Mouse (Mus musculus) forebrain, embryonic 16.5 days (tissue): Measurements from ENCODE around the gene Slc47a2. TPM values are rescaled to one million over a fixed set of nuclear protein-coding genes. Genes with fewer than 3 reads are reported as not detected.

ENCODE experiments used
- ATAC-seq: fragments of 200-750 bp; cut with Nextera tagmentation; 2 replicates; pipeline ENCODE4 v1.8.0; 2017; ENCODE audit warnings: mild to moderate bottlenecking, moderate library complexity
- H3K27ac ChIP-seq: fragments of 300-500 bp; sonication (generic); 2 replicates; pipeline ENCODE4 v1.5.1; 2014; ENCODE audit warnings: low read length, control low read depth
- H3K27me3 ChIP-seq: fragments of 300-500 bp; sonication (generic); replicated peaks from 2 replicates; pipeline ENCODE4 v1.6.1; 2014; ENCODE audit warnings: low read length; ENCODE audit not compliant: control insufficient read depth, insufficient read depth
- H3K36me3 ChIP-seq: fragments of 300-500 bp; sonication (generic); 2 replicates; pipeline ENCODE4 v1.6.1; 2014; ENCODE audit not compliant: control insufficient read depth, insufficient read depth
- H3K4me1 ChIP-seq: fragments of 300-500 bp; sonication (generic); replicated peaks from 2 replicates; pipeline ENCODE4 v1.6.1; 2014; ENCODE audit warnings: low read length; ENCODE audit not compliant: control insufficient read depth, insufficient read depth
- H3K4me2 ChIP-seq: fragments of 300-500 bp; sonication (generic); 2 replicates; pipeline ENCODE4 v1.6.1; 2014; ENCODE audit warnings: mild to moderate bottlenecking, low read length, control low read depth
- H3K4me3 ChIP-seq: fragments of 300-500 bp; sonication (generic); replicated peaks from 2 replicates; pipeline ENCODE4 v1.5.1; 2014; ENCODE audit warnings: mild to moderate bottlenecking, low read length, control low read depth
- H3K9ac ChIP-seq: fragments of 300-500 bp; sonication (generic); replicated peaks from 2 replicates; pipeline ENCODE4 v1.6.1; 2014; ENCODE audit warnings: low read depth, low read length, control low read depth
- H3K9me3 ChIP-seq: fragments of 300-500 bp; sonication (generic); 2 replicates; pipeline ENCODE4 v1.6.1; 2016; ENCODE audit warnings: low read length; ENCODE audit not compliant: control insufficient read depth
- WGBS: fragments of 180-500 bp; shearing (Covaris S2); extraction: QIAGEN DNeasy Blood & Tissue Kit; methylation state at CpG from one replicate; pipeline ENCODE4 v1.1.7; 2014; 5-methylcytosine and 5-hydroxymethylcytosine counted together
- polyA plus RNA-seq: library from polyadenylated mRNA; unstranded; fragments of >200 nt; fragmentation: Nextera tagmentation; extraction: Ambion mirVana; gene quantifications from 2 replicates; pipeline ENCODE4 v1.2.1, GENCODE M21; 2015

The Slc47a2 gene
- polyA plus RNA-seq = not detected in 2 replicates

DNA sequence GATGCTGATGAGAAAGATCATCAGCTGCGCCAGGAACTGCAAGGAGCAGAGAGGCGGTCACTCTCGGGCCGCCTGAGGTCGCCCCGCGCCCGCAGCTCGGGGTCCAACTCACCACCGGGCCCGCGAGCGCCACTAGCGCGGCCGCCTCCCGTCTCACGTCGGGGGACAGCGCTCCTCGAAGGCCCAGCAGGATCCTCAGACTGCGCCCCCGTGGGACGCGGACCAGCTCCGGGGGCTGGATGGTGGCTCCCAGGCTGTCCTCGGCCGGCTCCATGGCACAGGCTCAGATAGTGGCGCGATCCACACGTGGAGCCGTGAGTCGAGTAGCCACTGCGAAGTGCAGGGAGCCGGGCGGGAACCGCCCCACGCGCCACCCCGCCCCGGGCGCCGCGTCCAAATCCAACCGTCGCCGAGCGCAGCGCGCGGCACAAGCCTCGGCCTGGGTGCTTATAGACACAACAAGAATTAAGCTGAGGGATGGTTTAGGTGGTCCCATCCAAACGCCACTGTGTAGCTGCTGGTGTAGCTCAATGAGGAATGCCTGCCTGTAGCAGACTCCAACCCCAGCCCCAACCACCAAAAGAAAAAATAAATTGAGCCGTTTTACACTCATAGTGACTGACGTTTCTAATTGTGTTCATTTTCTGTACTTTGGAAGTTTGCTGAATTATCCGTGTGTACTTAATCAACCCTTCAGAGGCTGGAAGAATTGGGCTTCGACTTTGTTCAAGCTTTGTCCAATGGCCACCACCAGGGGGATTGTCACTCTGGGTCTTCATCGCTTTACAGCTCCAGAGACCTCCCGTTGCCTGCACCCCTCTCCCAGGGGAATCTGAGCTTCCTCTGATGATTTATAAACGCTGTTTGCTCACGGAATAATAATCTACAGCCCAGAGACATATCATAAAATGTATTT lies at the start of gene Slc47a2:
Gene Slc47a2 (minus strand): TSS at position 356 of the 916 bp plus-strand sequence.
- H3K4me3 ChIP-seq = peak within 1 kb of the TSS; percentile 39
- H3K4me2 ChIP-seq = peak within 1 kb of the TSS; percentile 60
- peaks cover 8% of the 10 kb centered on the region for H3K4me1 ChIP-seq
- peak within 1 kb of the TSS; percentile 30; the same call in 1 of the 2 replicates for H3K9ac ChIP-seq
- no peaks in the 10 kb centered on the region for H3K36me3 ChIP-seq
- 3% methylated on average over 60 of the region's 61 CpGs for WGBS
- H3K27me3 ChIP-seq = peaks cover 25% of the 10 kb centered on the region
- no peaks in the 10 kb centered on the region for H3K9me3 ChIP-seq
- 0 out of 2 replicates have a peak, but pooled peaks have one; percentile 15 for ATAC-seq
- H3K27ac ChIP-seq = no peak within 1 kb of the TSS

DNA sequence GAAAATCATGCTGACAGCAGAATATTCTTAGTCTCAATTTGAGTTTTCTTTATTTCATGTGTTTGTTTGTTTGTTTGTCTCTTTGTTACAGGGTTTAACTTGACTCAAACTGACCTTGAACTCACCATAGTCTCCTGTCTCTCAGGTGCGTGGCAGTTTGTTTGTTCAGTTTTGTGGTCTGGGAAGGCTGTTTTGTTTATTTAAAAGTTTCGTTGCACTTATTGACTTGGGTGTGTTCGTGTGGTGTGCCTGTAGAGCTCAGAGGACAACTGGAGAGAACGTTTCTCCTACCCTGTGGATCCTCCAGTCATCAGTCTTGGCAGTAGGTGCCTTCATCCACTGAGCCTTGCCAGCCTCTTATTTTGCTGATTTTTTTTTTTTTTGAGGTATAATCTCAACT lies 46.3 kb upstream of the Slc47a2 start:
- Histone ChIP-seq H3K4me2 (no peak overlapping the region), H3K36me3 (no peaks in the 10 kb centered on the region), H3K9ac (no peak overlapping the region), H3K9me3 (peaks cover 3% of the 10 kb centered on the region; the same call in 1 of the 2 replicates), H3K4me3 (no peak overlapping the region), H3K4me1 (no peaks in the 10 kb centered on the region), H3K27ac (no peak overlapping the region), H3K27me3 (no peaks in the 10 kb centered on the region)
- WGBS = 86% methylated on average over 4 of the region's 4 CpGs
- no peak for ATAC-seq

DNA sequence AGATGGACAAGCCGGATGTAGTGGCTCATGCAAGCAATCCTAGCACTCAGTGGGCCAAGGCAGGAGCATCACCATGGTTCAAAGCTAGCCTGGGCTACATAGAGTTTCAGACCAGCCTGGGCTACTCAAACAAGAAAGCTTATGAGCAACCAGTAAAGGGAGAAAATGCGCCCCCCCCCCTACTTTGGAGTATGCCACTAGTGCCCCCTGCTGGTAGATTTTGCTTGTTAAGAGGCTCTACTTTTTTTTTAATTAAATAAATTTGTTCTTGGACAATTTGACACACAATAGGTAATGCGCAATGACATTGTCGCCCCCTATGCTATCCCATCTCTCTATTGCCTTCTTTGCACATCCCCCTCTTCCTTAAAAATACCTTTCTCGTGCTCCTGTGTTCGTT lies 45.4 kb upstream of the Slc47a2 start:
- Histone ChIP-seq H3K9me3 (peaks cover 3% of the 10 kb centered on the region; the same call in 1 of the 2 replicates), H3K36me3 (no peaks in the 10 kb centered on the region), H3K27me3 (no peaks in the 10 kb centered on the region), H3K27ac (no peak overlapping the region), H3K4me3 (no peak overlapping the region), H3K9ac (no peak overlapping the region), H3K4me1 (no peaks in the 10 kb centered on the region), H3K4me2 (no peak overlapping the region)
- no peak for ATAC-seq
- 61% methylated on average over 6 of the region's 6 CpGs for WGBS

DNA sequence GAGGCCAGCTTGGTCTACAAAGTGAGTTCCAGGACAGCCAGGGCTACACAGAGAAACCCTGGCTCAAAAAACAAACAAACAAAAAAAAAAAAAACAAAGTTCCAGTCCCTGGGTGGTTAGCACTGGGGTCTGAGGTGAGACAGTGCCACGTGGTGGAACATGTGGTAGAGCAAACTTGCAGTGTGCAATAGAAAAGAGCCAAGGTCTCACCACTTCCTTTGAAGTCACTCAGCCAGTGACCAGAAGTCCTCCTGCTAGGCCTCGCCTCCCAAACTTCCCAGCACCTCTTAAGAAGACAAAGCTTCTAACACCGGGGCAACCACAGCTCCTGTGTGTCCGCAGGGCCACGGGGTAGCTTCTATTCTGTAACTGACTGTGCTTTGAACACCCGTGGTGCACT lies 44.6 kb upstream of the Slc47a2 start:
- Histone ChIP-seq H3K9me3 (peaks cover 3% of the 10 kb centered on the region; the same call in 1 of the 2 replicates), H3K4me1 (no peaks in the 10 kb centered on the region), H3K36me3 (no peaks in the 10 kb centered on the region), H3K4me3 (no peak overlapping the region), H3K4me2 (no peak overlapping the region), H3K27me3 (no peaks in the 10 kb centered on the region), H3K27ac (no peak overlapping the region), H3K9ac (no peak overlapping the region)
- WGBS = 75% methylated on average over 6 of the region's 6 CpGs
- no peak for ATAC-seq

DNA sequence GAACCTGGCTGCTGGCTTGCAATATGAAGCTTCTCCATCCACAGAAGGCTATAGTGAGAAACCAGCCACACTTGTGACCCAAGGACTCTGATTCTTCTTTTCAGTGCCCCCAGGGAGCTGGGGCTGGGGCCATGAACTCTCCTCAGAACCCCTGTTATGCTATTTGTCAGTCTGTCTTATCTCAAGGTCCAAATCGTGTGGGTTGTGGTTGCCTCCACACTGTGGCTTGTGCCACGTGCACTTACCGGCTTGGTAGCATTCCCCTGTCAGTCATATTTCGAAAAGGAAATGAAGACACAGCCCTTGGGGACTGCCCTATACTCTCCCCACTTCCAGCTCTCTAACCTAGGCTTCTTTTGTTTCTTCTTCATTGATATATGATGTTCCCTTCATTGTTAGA lies 43.1 kb upstream of the Slc47a2 start:
- Histone ChIP-seq H3K9me3 (no peaks in the 10 kb centered on the region), H3K36me3 (no peaks in the 10 kb centered on the region), H3K27me3 (0 out of 2 replicates have a peak, but pooled peaks cover under 1% of the 10 kb centered on the region), H3K9ac (no peak overlapping the region), H3K4me3 (no peak overlapping the region), H3K4me1 (no peaks in the 10 kb centered on the region), H3K27ac (no peak overlapping the region), H3K4me2 (no peak overlapping the region)
- 80% methylated on average over 4 of the region's 4 CpGs for WGBS
- no peak for ATAC-seq

DNA sequence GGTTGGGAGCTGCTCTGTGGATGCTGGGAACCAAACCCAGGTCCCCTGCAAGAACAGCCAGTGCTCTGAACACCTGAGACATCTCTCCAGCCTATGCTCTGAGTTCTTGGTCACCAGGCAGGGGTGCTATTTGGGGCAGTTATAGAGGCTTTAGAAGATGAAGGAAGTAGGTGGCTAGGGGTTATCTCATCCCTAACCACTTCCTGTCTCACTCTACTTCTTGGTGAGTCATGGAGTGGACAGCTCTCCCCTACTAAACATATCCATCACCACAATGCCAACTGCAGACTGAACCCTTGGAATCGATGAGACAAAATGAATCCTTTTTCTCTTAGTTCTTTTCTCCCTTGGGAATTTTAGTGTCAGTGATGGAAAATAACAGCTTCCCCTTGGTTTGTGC lies 38.6 kb upstream of the Slc47a2 start:
- WGBS = 96% methylated on average over 1 of the region's 1 CpGs
- no peak for ATAC-seq
- no peaks in the 10 kb centered on the region for H3K36me3 ChIP-seq
- H3K4me1 ChIP-seq = peaks cover 4% of the 10 kb centered on the region
- peaks cover 23% of the 10 kb centered on the region for H3K27me3 ChIP-seq
- no peaks in the 10 kb centered on the region for H3K9me3 ChIP-seq
- H3K9ac ChIP-seq = no peak overlapping the region
- no peak overlapping the region for H3K4me3 ChIP-seq
- H3K27ac ChIP-seq = no peak overlapping the region
- H3K4me2 ChIP-seq = no peak overlapping the region

DNA sequence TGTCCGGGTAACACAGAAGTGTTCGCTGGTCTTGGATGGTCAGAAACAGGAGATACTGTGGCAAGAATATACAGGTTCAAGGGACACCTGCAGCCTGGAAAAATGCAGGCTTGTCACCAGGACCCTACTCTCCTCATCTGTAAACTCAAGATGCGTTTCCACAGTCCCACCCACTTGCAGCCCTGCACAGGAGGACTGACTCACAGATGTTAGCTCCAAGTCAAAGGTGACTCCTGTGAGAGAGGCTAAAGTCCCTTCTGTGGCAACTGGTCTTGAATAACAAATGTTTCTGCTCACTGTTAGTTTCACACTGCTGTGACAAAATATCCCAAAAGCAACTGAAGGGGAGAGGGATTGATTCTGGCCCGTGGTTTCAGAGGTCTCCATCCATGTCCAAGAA lies 36.0 kb upstream of the Slc47a2 start:
- H3K9ac ChIP-seq = no peak overlapping the region
- no peaks in the 10 kb centered on the region for H3K36me3 ChIP-seq
- no peak overlapping the region for H3K4me2 ChIP-seq
- H3K4me1 ChIP-seq = peaks cover 4% of the 10 kb centered on the region
- no peak for ATAC-seq
- H3K9me3 ChIP-seq = no peaks in the 10 kb centered on the region
- WGBS = 76% methylated on average over 4 of the region's 4 CpGs
- H3K27ac ChIP-seq = no peak overlapping the region
- no peak overlapping the region for H3K4me3 ChIP-seq
- H3K27me3 ChIP-seq = peaks cover 26% of the 10 kb centered on the region

DNA sequence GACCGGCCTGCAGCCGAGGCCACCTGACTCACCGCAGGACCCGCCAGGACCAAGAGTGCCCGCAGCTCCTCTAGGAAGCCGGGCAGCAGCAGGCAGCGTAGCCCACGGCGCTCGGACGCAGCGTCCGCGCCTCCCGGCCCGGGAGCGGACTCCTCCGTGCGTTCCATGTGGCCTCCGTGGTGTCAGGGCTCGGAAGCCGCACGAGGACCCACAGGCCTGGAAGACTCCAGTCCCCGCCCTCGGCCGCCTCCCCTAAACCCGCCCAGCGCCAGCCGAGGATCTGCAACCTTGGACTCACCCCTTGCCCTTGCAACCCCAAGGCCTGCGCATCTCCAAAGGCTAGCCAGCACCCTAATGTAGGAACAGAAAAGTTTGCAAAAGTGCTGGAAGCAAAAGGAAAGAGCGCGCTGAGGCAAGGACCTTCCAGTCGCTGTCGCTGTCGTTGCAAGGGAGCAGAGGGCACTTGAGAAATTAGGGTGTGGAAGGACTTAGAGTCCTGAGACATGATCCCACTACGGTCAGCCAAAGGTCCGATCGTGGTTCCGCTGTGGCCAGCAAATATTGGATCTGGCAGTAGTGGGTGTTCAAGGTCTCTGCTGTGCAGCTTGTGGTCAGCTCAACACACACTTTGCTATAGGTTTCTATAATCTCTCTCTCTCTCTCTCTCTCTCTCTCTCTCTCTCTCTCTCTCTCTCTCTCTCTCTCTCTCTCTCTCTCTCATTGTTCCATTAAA lies 35.4 kb upstream of the Slc47a2 start, which contains the start of gene Slc47a1:
Gene Slc47a1 (minus strand): TSS at position 465 of the 733 bp plus-strand sequence.
- Histone ChIP-seq H3K9me3 (no peaks in the 10 kb centered on the region), H3K9ac (no peak within 1 kb of the TSS), H3K27me3 (peaks cover 26% of the 10 kb centered on the region), H3K27ac (no peak within 1 kb of the TSS), H3K4me2 (peak within 1 kb of the TSS; percentile 23), H3K36me3 (no peaks in the 10 kb centered on the region), H3K4me3 (0 out of 2 replicates have a peak within 1 kb of the TSS, but pooled peaks have one; percentile 5), H3K4me1 (peaks cover 4% of the 10 kb centered on the region)
- 17% methylated on average over 39 of the region's 39 CpGs for WGBS
- ATAC-seq = no peak

DNA sequence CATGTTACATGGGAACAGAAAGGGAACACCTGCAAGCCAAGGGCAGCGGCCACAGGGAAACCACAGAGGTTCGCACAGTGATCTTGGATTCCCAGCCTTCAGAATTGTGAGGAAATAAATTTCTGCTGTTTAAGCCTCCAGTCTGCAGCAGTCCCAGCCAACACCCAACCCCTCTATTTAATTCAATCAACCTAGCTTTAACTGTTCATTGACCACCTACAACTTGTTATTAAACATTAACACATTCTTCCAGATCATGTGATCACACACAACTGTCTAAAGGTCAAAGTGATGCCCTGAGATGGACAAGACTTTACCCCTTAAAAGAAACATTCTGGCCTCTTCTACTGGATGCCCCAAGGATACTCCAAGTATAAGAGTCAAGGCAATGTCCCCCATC lies 26.0 kb upstream of the Slc47a2 start:
- no peak overlapping the region for H3K4me2 ChIP-seq
- 98% methylated on average over 2 of the region's 2 CpGs for WGBS
- H3K9ac ChIP-seq = no peak overlapping the region
- H3K4me1 ChIP-seq = no peaks in the 10 kb centered on the region
- H3K4me3 ChIP-seq = no peak overlapping the region
- ATAC-seq = no peak
- H3K9me3 ChIP-seq = no peaks in the 10 kb centered on the region
- H3K27me3 ChIP-seq = no peaks in the 10 kb centered on the region
- no peak overlapping the region for H3K27ac ChIP-seq
- no peaks in the 10 kb centered on the region for H3K36me3 ChIP-seq
